Mouse (Mus musculus) embryonic fibroblast, embryonic 13.5 days (primary cell): ENCODE measurements around the gene Csde1.

Source experiments
- CTCF ChIP-seq: IDR thresholded peaks from 2 replicates; pipeline ENCODE4 v1.5.1; 2011; ENCODE audit warnings: mild to moderate bottlenecking, control low read depth, low read length, moderate library complexity, borderline replicate concordance; ENCODE audit not compliant: insufficient read depth
- POLR2A ChIP-seq: IDR thresholded peaks from 2 replicates; pipeline ENCODE4 v1.6.1; 2011; ENCODE audit warnings: low read depth, mild to moderate bottlenecking, control low read depth, low read length, moderate library complexity

GRCm38 (mm10) chr3:103102454-103103390, 82.5 kb downstream of the Csde1 start, which contains the start of gene Dennd2c:
- no peak for TF ChIP-seq CTCF
- TF ChIP-seq POLR2A, result peak; percentile 87
